Mouse (Mus musculus): ENCODE results near the gene Gm15737. TPM values are rescaled to one million over a fixed set of nuclear protein-coding genes. Genes with fewer than 3 reads are reported as not detected.

The Gm15737 gene
- polyA plus RNA-seq, 1 experiment from 2014 or later = 0.07 TPM

DNA sequence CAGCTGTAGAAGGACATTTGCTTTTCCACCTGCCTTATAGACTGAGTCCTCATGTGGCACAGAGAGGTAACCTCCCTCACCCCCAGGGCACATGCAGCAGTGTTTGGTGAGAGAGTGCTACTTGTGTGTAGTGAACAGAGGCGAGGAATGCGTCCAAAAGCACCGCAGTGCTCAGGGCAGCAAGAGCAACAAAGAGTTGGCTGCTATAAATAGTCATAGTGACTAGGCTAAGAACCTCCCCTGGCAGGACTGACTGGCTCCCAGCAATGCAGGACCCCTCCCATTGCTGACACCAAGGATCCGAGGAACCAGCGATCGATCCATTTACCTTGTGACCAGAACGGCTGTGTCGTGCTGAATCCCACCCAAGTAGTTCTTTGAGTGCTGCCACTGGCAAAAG, 40.2 kb downstream of the Gm15737 start:
- Histone ChIP-seq H3K4me1 (peaks cover 9% of the 10 kb centered on the region), H3K27ac (replicated peaks) (no peak overlapping the region), H3K4me2 (replicated peaks) (no peak overlapping the region), H3K27me3 (no peaks in the 10 kb centered on the region), H3K9me3 (replicated peaks) (no peaks in the 10 kb centered on the region), H3K4me3 (replicated peaks) (no peak overlapping the region), H3K9ac (no peak overlapping the region), H3K36me3 (peaks cover 4% of the 10 kb centered on the region; the same call in 1 of the 2 replicates)
- 48% methylated on average over 8 of the region's 8 CpGs for WGBS
- ATAC-seq (ENCODE audit: insufficient number of reproducible peaks, low FRiP score, low TSS enrichment, low read depth) = no peak

DNA sequence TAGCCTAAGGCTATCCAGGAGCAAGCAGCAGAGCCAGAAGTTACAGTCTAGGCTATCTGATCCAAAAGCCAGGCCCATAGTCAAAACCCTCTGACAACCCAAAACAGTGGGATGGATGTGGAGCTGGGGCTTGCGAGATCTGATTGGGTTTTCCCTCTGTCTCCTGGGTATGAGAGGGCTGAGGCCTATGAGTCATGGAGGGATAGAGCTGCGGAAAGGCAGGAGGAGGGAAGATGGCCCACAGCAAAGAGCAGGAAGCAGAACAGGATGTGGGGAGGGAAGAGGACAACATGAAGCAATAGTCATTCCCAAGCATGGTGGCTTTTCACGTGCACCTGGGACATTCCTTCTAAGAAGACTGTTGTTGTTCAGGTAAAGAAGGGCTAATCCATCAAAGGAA, 41.5 kb downstream of the Gm15737 start:
- WGBS = 60% methylated on average over 3 of the region's 3 CpGs
- H3K4me1 ChIP-seq = peaks cover 9% of the 10 kb centered on the region
- no peak for ATAC-seq (ENCODE audit: insufficient number of reproducible peaks, low FRiP score, low TSS enrichment, low read depth)
- no peaks in the 10 kb centered on the region for H3K27me3 ChIP-seq
- peaks cover 4% of the 10 kb centered on the region; the same call in 1 of the 2 replicates for H3K36me3 ChIP-seq
- H3K9me3 ChIP-seq (replicated peaks) = no peaks in the 10 kb centered on the region
- H3K9ac ChIP-seq = no peak overlapping the region
- no peak overlapping the region for H3K4me2 ChIP-seq (replicated peaks)
- H3K27ac ChIP-seq (replicated peaks) = no peak overlapping the region
- H3K4me3 ChIP-seq (replicated peaks) = no peak overlapping the region

DNA sequence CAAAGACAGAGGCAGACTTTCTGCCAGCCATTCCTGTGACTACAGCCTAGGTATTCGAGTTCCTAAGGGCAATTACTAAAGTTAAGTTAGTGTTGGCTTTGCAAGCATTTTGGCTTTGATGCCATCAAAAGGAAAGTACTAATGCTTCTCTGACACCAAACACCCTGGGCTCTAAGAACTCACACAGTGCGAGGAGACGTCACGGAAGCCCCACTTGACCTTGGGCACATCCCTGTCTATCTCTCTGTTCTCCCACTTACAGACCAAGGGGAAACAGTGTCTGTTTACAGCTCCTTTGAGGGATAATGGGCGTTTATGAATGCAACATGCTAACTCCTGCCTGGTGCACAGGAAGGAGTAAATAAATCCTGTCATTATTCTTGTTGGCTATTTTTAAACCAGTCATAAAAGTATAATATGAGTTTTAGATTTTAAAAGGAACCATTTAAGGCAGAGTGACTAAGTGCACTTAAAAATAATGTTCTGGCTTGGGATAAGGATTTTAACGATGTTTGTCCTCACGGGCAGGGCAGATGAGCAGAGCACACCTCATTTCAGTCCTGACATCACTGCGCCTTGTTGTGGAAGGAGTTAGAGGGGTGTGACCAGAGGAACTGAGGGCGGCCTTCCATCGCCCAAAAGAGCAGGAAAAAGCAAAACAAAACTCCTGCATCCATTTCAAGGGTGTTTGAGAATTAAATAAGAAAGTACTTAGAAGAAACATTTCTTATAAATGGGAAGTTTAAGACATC, 52.0 kb downstream of the Gm15737 start:
- H3K4me2 ChIP-seq (replicated peaks) = no peak overlapping the region
- H3K36me3 ChIP-seq = no peaks in the 10 kb centered on the region
- H3K4me3 ChIP-seq (replicated peaks) = no peak overlapping the region
- no peak overlapping the region for H3K9ac ChIP-seq
- no peaks in the 10 kb centered on the region for H3K9me3 ChIP-seq (replicated peaks)
- H3K27ac ChIP-seq (replicated peaks) = no peak overlapping the region
- no peaks in the 10 kb centered on the region for H3K27me3 ChIP-seq
- WGBS = 54% methylated on average over 10 of the region's 10 CpGs
- no peaks in the 10 kb centered on the region; the same call in 1 of the 2 replicates for H3K4me1 ChIP-seq
- no peak for ATAC-seq (ENCODE audit: insufficient number of reproducible peaks, low FRiP score, low TSS enrichment, low read depth)

DNA sequence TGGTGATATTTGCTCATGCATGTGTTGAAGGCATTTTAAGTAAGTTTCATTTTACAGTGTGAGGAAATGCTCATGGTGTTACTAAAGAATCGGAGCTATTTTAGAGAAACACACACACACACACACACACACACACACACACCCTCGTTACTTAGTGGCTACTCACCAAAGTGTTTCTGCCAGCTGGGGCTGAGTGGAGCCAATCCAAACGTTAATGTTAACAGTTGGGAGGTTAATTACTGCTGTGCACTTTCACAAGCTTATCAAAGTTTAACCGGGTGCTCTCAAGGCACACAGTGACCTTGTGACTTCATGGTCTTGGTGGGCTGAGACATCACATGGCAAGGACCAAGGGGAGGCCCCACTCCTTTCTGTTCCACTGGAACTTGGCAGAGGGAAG, 52.7 kb downstream of the Gm15737 start:
- Histone ChIP-seq H3K9me3 (replicated peaks) (no peaks in the 10 kb centered on the region), H3K9ac (no peak overlapping the region), H3K4me3 (replicated peaks) (no peak overlapping the region), H3K27ac (replicated peaks) (no peak overlapping the region), H3K36me3 (no peaks in the 10 kb centered on the region), H3K27me3 (no peaks in the 10 kb centered on the region), H3K4me2 (replicated peaks) (no peak overlapping the region), H3K4me1 (no peaks in the 10 kb centered on the region; the same call in 1 of the 2 replicates)
- 46% methylated on average over 4 of the region's 4 CpGs for WGBS
- no peak for ATAC-seq (ENCODE audit: insufficient number of reproducible peaks, low FRiP score, low TSS enrichment, low read depth)

DNA sequence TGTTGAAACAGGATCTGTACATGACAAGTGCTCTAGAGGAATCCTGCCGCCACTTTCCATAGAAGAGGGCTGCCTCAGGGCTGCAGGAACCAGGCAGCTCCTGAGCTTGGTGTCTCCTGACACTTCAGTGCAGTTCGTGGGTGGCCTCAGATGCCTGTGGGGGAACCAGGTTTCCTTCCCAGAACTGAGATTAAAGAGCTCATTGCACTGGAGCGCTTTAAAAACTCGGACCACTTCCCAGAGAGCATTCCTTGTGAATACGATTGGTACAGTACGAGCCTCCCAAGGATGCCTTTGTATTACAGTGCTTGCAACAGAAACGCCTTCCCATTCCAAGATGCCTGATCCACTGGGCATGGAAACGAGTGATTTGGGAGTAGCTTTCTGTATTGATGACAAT, 55.4 kb downstream of the Gm15737 start:
- Histone ChIP-seq H3K36me3 (no peaks in the 10 kb centered on the region), H3K4me1 (no peaks in the 10 kb centered on the region; the same call in 1 of the 2 replicates), H3K4me2 (replicated peaks) (no peak overlapping the region), H3K9me3 (replicated peaks) (no peaks in the 10 kb centered on the region), H3K9ac (no peak overlapping the region), H3K4me3 (replicated peaks) (no peak overlapping the region), H3K27ac (replicated peaks) (no peak overlapping the region), H3K27me3 (no peaks in the 10 kb centered on the region)
- no peak for ATAC-seq (ENCODE audit: insufficient number of reproducible peaks, low FRiP score, low TSS enrichment, low read depth)
- WGBS = 25% methylated on average over 8 of the region's 8 CpGs

DNA sequence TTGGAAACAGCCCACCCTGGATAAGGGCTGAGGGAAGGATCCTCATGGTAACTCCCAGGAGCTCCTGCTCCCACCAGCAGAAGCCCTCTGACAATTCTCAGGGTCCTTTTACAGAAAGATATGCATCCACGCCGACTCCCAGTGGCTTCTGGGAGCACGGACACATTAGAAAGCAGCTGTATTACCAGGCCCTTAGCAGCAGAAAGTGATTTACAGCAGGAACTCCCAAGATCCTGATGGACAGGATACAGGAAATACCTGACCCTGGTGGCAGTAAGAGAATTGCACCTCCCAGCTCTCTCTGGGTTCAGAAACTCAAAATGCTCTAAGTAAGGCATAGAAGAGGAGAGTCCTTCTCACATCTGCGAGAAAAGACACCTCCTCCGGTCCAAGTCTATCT, 59.1 kb downstream of the Gm15737 start:
- no peak overlapping the region for H3K27ac ChIP-seq (replicated peaks)
- H3K4me3 ChIP-seq (replicated peaks) = no peak overlapping the region
- peaks cover 3% of the 10 kb centered on the region; the same call in 1 of the 2 replicates for H3K36me3 ChIP-seq
- no peaks in the 10 kb centered on the region for H3K9me3 ChIP-seq (replicated peaks)
- no peak for ATAC-seq (ENCODE audit: insufficient number of reproducible peaks, low FRiP score, low TSS enrichment, low read depth)
- H3K4me2 ChIP-seq (replicated peaks) = no peak overlapping the region
- H3K27me3 ChIP-seq = no peaks in the 10 kb centered on the region
- WGBS = 73% methylated on average over 5 of the region's 5 CpGs
- no peaks in the 10 kb centered on the region for H3K4me1 ChIP-seq
- H3K9ac ChIP-seq = no peak overlapping the region

Other genes starting within 250 kb of the Gm15737 start
- gene Prickle2, start 163.2 kb upstream of the Gm15737 start, polyA plus RNA-seq (2015; fragmentation: Nextera tagmentation; extraction: Ambion mirVana) = 6.0 and 6.2 TPM in 2 replicates
- gene A730049H05Rik, start 52.9 kb upstream of the Gm15737 start, polyA plus RNA-seq (2015; fragmentation: Nextera tagmentation; extraction: Ambion mirVana) = 0.63 and 0.87 TPM in 2 replicates
- gene Adamts9, start 74.1 kb downstream of the Gm15737 start, polyA plus RNA-seq (2015; fragmentation: Nextera tagmentation; extraction: Ambion mirVana) = 6.1 and 6.7 TPM in 2 replicates

Data from embryonic facial prominence, embryonic 15.5 days (tissue).